Mouse (Mus musculus) myocyte (in vitro differentiated cells): Measurements from ENCODE around the gene Mier3.

ENCODE experiments used
- CEBPB ChIP-seq: IDR thresholded peaks from 2 replicates; pipeline ENCODE4 v1.6.1; 2011; ENCODE audit warnings: mild to moderate bottlenecking, moderate library complexity; ENCODE audit not compliant: poor library complexity, insufficient read depth, severe bottlenecking
- E2F4 ChIP-seq: IDR thresholded peaks from one replicate; pipeline ENCODE4 v1.6.1; 2011; ENCODE audit warnings: mild to moderate bottlenecking, control low read depth, moderate library complexity; ENCODE audit not compliant: insufficient read depth
- MAX ChIP-seq: IDR thresholded peaks from one replicate; pipeline ENCODE4 v1.6.1; 2011; ENCODE audit warnings: low read depth, mild to moderate bottlenecking, control low read depth
- POLR2A ChIP-seq: IDR thresholded peaks from one replicate; pipeline ENCODE4 v1.6.1; 2011; ENCODE audit warnings: low read depth, mild to moderate bottlenecking, control low read depth, moderate library complexity; ENCODE audit not compliant: insufficient read length
- POLR2AphosphoS2 ChIP-seq: IDR thresholded peaks from one replicate; pipeline ENCODE4 v1.6.1; 2011; ENCODE audit warnings: low read depth, control low read depth; ENCODE audit not compliant: insufficient read length
- REST ChIP-seq: IDR thresholded peaks from one replicate; pipeline ENCODE4 v1.6.1; 2011; ENCODE audit warnings: mild to moderate bottlenecking, control low read depth, moderate library complexity; ENCODE audit not compliant: insufficient read depth, insufficient read length
- SRF ChIP-seq: IDR thresholded peaks from one replicate; pipeline ENCODE4 v1.6.1; 2011; ENCODE audit warnings: low read depth; ENCODE audit not compliant: control insufficient read depth, insufficient read length
- TCF12 ChIP-seq: IDR thresholded peaks from one replicate; pipeline ENCODE4 v1.6.1; 2011; ENCODE audit warnings: mild to moderate bottlenecking, control low read depth; ENCODE audit not compliant: poor library complexity, insufficient read depth, severe bottlenecking
- TCF3 ChIP-seq: IDR thresholded peaks from one replicate; pipeline ENCODE4 v1.6.1; 2011; ENCODE audit warnings: low read depth, control low read depth; ENCODE audit not compliant: insufficient read length
- USF1 ChIP-seq: IDR thresholded peaks from one replicate; pipeline ENCODE4 v1.6.1; 2011; ENCODE audit warnings: low read depth, mild to moderate bottlenecking, control low read depth, moderate library complexity

DNA sequence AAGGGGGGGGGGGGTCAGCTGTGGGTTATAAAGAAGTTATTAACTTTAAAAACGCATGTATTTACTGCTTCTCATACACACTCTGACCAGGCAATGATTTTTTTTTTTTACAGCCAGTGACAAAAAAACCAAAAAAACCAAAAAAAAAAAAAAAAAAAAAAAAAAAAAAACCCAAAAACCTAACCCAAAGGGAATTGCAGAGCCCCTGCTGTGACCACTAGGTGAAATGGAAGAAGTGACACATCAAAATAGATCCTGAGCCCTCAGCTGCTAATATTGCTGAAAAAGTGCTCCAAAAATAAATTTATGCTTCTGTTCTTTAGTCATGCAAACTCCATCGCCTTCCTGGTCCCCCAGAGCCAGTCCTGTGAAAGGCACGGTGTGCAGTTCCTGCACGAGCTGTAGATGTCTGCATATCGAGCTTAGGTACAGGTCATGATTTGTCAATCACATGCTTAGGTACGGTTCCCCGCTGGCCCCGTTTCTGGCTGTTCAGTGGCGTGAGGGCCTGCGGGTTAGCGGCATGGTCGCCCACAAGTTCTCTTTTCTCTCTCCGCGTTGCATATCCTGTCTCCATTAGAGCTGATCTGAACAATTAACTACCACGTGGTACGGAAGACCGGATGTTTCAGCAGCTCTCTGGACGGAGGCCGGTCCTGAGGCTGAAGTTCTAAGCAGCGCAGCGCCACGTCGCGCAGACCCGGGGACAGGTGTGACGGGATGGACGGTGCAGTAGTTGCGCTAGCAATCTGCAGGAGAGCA lies 67.7 kb downstream of the Mier3 start:
- no peak for TF ChIP-seq POLR2A
- no peak for TF ChIP-seq USF1
- no peak for TF ChIP-seq TCF12
- no peak for TF ChIP-seq SRF
- TF ChIP-seq POLR2AphosphoS2: no peak
- no peak for TF ChIP-seq TCF3
- no peak for TF ChIP-seq E2F4
- TF ChIP-seq MAX: no peak
- no peak for TF ChIP-seq REST
- no peak for TF ChIP-seq CEBPB
